Mouse (Mus musculus) embryonic fibroblast, embryonic 13.5 days (primary cell): ENCODE measurements around the gene Scamp4. TPM values are rescaled to one million over a fixed set of nuclear protein-coding genes. Genes with fewer than 3 reads are reported as not detected.
"Not testable (repeated sequence)": the region's sequence is repeated elsewhere in the genome, so short reads cannot be mapped to it uniquely, and the experiment has no call there.

Experiments used
- H3K27ac ChIP-seq: 2 replicates; pipeline ENCODE4 v1.5.1; 2012; ENCODE audit warnings: low read length, control low read depth, inconsistent platforms; ENCODE audit not compliant: insufficient read depth
- H3K4me1 ChIP-seq: 2 replicates; pipeline ENCODE4 v1.6.1; 2011; ENCODE audit warnings: low read length; ENCODE audit not compliant: control insufficient read depth, insufficient read depth
- H3K4me3 ChIP-seq: 2 replicates; pipeline ENCODE4 v1.5.1; 2011; ENCODE audit warnings: mild to moderate bottlenecking, control low read depth, low read length; ENCODE audit not compliant: insufficient read depth
- CTCF ChIP-seq: IDR thresholded peaks from 2 replicates; pipeline ENCODE4 v1.5.1; 2011; ENCODE audit warnings: mild to moderate bottlenecking, control low read depth, low read length, moderate library complexity, borderline replicate concordance; ENCODE audit not compliant: insufficient read depth
- POLR2A ChIP-seq: IDR thresholded peaks from 2 replicates; pipeline ENCODE4 v1.6.1; 2011; ENCODE audit warnings: low read depth, mild to moderate bottlenecking, control low read depth, low read length, moderate library complexity
- polyA plus RNA-seq: library from polyadenylated mRNA; stranded (reverse); fragments of >200 nt; gene quantifications from 2 replicates; pipeline ENCODE4 v1.2.4, GENCODE M21; 2011; ENCODE audit warnings: low read depth; ENCODE audit not compliant: missing spikeins, insufficient read length

The Scamp4 gene
- polyA plus RNA-seq, 1 experiment, result 62.2 TPM

- TF ChIP-seq CTCF (no peak), POLR2A (no peak)
- Histone ChIP-seq H3K4me3 (no peak overlapping the region), H3K4me1 (0 out of 2 replicates have a peak, but pooled peaks cover 2% of the 10 kb centered on the region), H3K27ac (no peak overlapping the region)
Measured at GRCm38 (mm10) chr10:80587305-80587657, 15.4 kb upstream of the Scamp4 start.

GRCm38 (mm10) chr10:80589127-80589878 lies 13.4 kb upstream of the Scamp4 start:
- H3K4me3 ChIP-seq, result peak overlapping the region; percentile 88
- H3K27ac ChIP-seq, result no peak overlapping the region
- TF ChIP-seq CTCF (no peak), POLR2A (0 out of 2 replicates have a peak, but pooled peaks have one; percentile 25)
- 0 out of 2 replicates have a peak, but pooled peaks cover 2% of the 10 kb centered on the region for H3K4me1 ChIP-seq

- H3K4me1 ChIP-seq, result 0 out of 2 replicates have a peak, but pooled peaks cover 2% of the 10 kb centered on the region
- no peak within 1 kb of the TSS for H3K27ac ChIP-seq
- TF ChIP-seq CTCF (no peak), POLR2A (peak; percentile 91)
- H3K4me3 ChIP-seq, result peak within 1 kb of the TSS; percentile 88
Measured at GRCm38 (mm10) chr10:80589879-80590854, 12.5 kb upstream of the Scamp4 start, which contains the start of gene Abhd17a. Gene Abhd17a (minus strand): TSS chr10:80590341.

- TF ChIP-seq CTCF (no peak), POLR2A (no peak)
- no peak overlapping the region for H3K27ac ChIP-seq
- H3K4me1 ChIP-seq, result no peaks in the 10 kb centered on the region
- H3K4me3 ChIP-seq, result no peak overlapping the region
Measured at GRCm38 (mm10) chr10:80596318-80596717, 6.4 kb upstream of the Scamp4 start.

- Histone ChIP-seq H3K4me1 (peaks cover 7% of the 10 kb centered on the region; the same call in 1 of the 2 replicates), H3K4me3 (peak overlapping the region; percentile 80), H3K27ac (peak overlapping the region; percentile 32; the same call in 1 of the 2 replicates)
- TF ChIP-seq CTCF (no peak), POLR2A (no peak)
Measured at GRCm38 (mm10) chr10:80603364-80603763, 692 bp downstream of the Scamp4 start.

- H3K4me3 ChIP-seq, result peak overlapping the region; percentile 80
- no peak overlapping the region for H3K27ac ChIP-seq
- peaks cover 7% of the 10 kb centered on the region; the same call in 1 of the 2 replicates for H3K4me1 ChIP-seq
- TF ChIP-seq POLR2A (0 out of 2 replicates have a peak, but pooled peaks have one; percentile 10), CTCF (no peak)
Measured at GRCm38 (mm10) chr10:80604001-80604509, 1.4 kb downstream of the Scamp4 start.

- Histone ChIP-seq H3K4me3 (no peak overlapping the region), H3K4me1 (peaks cover 7% of the 10 kb centered on the region; the same call in 1 of the 2 replicates), H3K27ac (no peak overlapping the region)
- TF ChIP-seq POLR2A, result no peak
- TF ChIP-seq CTCF, result no peak
Measured at GRCm38 (mm10) chr10:80604988-80605387, 2.3 kb downstream of the Scamp4 start.

GRCm38 (mm10) chr10:80605721-80606120 lies 3.0 kb downstream of the Scamp4 start, which contains the start of gene Gm49322:
Gene Gm49322 (plus strand): TSS chr10:80606021.
- not testable (repeated sequence) for H3K27ac ChIP-seq, H3K4me1 ChIP-seq, H3K4me3 ChIP-seq

- peaks cover 7% of the 10 kb centered on the region; the same call in 1 of the 2 replicates for H3K4me1 ChIP-seq
- no peak overlapping the region for H3K4me3 ChIP-seq
- H3K27ac ChIP-seq, result no peak overlapping the region
- TF ChIP-seq CTCF (no peak), POLR2A (no peak)
Measured at GRCm38 (mm10) chr10:80606306-80606705, 3.6 kb downstream of the Scamp4 start.
